Mouse (Mus musculus) right cerebral cortex, adult 2 months (tissue): Measurements from ENCODE around the gene Sertad3.
"Not testable (repeated sequence)": the region's sequence is repeated elsewhere in the genome, so short reads cannot be mapped to it uniquely, and the experiment has no call there.

Source experiments
- DNase-seq, 2 experiments: peaks; one replicate each; pipeline ENCODE4 v3.0.0; 2021 to 2022; ENCODE audit warnings: low spot score in 2 of 2

Gene Sertad3

DNA sequence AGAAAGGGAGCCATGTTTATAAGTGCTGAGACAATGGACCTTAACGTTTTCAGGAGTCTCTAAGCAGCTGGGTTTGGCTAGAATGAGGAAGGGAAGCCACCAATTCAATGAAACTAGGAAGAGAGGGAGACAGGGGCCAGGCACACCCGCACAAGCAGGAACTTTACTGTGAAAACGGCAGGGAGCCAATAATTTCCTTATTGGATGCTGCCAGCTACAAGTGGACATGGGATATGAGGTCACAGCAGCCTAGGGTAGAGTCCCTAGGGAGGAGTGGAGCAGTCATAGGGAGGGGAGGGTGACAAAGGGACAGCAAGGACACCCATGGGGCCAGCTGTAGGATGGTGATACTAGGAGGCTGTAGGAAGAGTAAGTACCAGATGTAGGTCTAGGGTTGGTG, 19.5 kb downstream of the Sertad3 start:
- DNase-seq: no peak

DNA sequence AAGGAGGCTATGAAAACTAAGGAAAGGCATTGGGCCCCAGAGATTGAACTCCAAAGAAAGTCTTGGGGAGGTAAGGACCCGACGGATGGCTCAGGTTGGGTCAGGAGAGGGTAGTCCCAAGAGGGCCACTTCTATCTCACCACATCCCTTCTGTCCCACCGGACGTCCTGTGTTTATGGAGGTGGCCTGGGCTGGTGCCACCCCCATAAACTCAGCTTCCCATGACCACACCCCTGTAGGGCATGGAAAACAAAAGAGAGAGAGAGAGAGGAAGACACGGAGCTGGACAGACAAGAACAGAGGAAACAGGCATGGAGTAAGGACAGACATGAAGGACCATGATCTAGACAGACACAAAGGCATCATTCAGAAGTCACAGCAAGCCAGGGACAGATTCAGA, 19.9 kb downstream of the Sertad3 start:
- DNase-seq: no peak

DNA sequence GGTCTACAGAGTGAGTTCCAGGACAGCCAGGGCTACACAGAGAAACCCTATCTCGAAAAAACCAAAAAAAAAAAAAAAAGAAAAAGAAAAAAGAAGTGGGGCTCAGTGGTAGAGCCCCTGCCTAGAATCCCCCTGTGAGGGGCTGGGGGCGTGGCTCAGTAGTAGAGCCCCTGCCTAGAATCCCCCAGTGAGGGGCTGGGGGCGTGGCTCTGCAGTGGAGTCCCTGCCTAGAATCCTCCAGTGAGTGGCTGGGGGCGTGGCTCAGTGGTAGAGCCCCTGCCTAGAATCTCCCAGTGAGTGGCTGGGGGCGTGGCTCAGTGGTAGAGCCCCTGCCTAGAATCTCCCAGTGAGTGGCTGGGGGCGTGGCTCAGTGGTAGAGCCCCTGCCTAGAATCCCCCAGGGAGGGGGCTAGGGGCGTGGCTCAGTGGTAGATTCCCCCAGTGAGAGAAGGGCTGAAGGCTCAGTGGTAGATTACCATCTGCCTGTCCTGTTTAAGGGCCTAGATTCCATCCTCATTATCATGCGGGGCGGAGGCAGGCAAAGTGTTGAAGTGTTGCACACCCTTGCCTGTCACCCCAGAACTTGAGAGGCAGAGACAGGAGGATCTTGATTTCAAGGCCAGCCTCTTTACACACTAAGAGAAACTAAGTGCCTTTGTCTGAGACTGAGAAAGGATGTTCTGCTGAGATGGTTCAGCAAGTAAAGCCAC, 21.2 kb downstream of the Sertad3 start:
- DNase-seq: not testable (repeated sequence)

DNA sequence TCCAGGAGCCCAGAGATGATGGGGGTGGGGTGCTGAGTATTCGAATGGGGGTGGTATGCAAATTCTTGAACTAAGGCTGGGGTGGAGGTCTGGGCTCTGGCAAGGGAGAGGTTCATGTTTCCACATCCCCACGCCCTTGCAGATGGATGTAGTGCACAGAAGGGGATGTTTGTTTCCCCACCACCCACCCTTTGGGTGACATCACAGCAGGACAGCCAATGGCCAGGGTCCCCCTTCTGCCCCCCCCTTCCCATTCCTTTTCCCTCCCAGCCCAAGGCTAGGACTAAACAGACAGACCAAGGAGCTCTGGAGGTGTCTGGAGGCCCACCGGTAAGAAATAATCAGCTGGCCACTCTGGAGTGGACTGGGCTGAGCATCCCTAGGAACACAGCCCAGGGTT, 25.5 kb downstream of the Sertad3 start, which contains the start of gene Prx:
Prx (plus strand) TSS at position 289 of the 400 bp plus-strand sequence.
- no peak for DNase-seq

DNA sequence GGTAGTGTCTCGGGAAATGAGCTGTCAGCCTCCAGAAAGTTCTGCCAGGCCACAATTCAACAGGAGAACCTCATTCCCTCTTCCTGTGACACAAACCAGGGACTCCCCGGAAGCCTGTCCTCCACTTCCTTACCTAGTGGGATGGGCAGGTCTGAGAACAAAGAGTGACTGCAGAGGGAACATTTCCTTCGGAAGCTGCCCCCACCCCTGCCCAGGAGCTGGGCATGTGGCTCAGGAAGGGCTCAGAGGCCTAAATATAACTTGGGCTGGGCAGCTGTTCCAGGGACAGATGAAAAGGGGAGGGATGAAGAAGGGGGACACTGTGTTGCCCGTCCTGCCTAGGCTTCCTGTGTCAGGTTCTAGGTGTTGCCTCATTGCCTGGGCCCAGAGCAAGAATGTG, 28.1 kb downstream of the Sertad3 start:
- DNase-seq: no peak

DNA sequence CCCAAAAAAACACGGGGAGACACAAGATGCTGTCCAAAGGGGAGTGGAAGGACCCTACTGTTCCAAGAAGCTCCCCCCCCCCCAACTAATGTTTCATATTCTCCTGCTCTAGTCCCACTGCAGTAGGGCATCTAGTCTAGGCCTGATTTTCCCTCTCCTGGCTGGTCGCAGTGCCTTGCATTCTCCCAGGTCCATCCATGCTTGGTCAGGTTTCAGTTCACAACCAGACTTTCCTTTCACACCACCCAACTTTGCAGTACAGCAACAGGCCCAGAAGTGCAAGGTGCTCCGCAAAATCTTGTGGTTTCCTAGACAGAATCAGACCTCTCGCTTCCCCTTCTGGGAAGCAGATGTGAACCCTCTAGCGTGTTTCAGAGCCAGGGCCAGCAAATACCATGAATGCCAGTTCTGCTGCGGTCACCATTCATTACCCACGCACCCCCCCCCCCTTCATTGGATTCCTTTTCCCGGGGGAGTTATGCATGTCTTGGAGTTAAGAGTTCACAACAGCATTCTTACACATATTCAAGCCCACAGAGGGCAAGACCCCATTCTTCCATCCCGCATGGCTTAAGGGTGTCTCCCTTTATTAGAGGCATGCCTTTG, 33.3 kb downstream of the Sertad3 start:
- no peak for DNase-seq

DNA sequence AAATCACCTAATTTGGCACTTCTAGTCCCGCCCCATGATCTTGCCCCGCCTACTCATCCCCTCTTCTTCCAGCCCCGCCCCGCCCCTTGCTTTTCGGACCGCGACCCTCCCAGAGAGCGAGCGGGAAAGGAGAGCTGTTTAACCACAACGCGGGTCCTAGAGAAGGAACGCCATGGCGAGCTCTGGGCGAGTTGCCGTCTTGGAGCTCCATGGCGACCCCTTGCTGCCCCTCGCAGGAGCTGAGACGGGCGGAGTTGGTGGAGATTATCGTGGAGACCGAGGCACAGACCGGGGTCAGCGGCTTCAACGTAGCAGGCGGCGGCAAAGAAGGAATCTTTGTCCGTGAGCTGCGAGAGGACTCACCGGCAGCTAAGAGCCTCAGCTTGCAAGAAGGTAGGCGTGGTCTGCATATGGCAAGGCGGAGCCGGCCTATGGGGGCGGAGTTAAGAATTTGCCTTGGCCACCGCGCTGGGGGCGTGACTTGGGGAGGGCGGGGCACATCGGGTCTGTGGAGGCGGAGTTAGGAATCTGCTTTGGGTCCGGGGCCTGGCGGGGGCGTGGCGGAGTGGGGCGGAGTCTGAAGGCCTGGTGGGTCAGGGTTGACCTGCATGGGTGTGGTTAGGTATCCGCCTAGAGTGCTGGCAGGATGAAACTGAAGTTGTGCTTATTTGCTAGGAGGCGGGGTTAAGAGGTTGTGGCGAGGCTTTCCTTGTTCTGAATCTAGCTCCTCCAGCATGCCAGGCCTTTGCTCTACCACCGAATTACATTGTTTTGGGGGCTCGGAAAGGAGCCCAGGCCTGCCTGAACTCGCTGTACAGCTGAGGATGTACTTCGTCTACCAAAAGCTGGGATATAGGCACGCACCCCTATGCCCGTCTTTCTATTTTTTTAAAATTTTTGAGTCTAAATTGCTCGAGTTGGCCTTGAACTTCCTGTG, 34.4 kb downstream of the Sertad3 start:
- peak; percentile 89 to 91 for DNase-seq

DNA sequence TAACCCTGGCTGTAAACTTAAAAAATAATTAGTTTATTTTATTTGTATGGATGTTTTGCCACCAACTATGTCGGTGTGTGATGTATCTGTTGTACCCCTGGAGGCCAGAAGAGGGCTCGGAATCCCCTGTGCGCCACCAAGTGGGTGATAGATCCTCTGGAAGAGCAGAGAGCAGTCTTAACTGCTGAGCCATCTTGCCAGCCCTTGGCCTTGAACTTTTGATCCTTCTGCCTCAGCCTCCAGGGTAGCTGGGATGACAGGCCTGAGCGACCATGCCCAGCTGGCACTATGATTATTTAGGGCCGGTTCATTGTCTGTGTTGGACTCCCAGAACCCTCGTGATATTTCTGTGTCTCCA, 35.1 kb downstream of the Sertad3 start:
- DNase-seq: peak; percentile 57 to 59

DNA sequence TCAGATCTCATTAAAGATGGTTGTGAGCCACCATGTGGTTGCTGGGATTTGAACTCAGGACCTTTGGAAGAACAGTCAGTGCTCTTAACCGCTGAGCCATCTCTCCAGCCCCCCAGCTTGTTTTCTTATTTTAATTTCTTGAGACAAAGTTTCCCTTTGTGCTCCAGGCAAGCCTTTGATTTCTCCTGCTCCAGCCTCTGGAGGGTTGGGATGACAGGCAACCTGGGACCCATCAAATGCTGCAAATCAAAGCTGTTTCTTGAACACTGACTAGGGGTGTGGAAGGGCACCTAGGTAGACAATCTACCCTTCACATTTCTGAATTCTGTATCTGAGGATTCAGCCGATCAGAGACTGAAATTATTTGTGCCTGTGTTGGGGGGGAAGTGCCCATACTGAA, 37.2 kb downstream of the Sertad3 start:
- no peak for DNase-seq

DNA sequence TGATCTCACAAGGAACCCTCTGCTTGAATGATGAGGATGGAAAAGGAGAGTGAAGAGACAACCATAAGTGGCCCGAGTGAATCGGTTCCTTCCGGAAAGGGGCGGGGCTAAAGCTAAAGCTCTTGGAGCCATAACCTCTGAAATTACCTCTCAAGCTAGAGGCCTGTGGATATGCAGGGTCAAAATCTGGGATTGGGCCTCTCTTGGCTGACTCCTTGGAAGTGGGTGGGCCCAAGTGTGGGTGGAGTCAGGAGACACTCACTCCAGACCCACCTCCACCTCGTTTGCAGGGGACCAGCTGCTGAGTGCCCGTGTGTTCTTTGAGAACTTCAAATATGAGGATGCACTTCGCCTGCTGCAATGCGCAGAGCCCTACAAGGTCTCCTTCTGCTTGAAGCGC, 41.4 kb downstream of the Sertad3 start:
- DNase-seq: no peak

DNA sequence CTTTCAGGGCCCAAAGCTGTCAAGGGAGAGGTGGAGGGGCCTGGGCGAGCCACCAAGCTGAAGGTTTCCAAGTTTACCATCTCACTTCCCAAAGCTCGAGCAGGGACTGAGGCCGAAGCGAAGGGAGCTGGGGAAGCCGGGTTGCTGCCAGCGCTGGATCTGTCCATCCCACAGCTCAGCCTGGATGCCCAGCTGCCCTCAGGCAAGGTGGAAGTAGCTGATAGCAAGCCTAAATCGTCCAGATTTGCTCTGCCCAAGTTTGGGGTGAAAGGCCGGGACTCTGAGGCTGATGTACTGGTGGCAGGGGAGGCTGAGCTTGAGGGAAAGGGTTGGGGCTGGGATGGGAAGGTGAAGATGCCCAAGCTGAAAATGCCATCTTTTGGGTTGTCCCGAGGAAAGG, 44.7 kb downstream of the Sertad3 start:
- no peak for DNase-seq

DNA sequence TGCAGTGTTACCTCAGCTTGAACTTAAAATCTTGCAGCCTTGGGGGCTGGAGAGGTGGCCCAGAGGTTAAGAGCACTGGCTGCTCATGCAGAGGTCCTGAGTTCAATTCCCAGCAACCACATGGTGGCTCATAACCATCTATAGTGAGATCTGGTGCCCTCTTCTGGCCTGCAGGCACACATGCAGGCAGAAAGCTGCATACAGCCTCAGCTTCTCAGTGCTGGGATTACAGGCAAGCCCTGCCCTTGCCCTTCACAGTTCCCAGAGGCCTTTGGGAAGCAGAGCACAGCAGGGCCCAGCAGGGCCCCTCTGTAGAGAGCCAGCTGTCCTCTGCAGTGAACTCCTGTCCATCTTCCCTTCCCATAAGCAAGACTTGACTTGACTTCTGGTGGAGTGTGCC, 46.5 kb downstream of the Sertad3 start:
- DNase-seq: no peak

DNA sequence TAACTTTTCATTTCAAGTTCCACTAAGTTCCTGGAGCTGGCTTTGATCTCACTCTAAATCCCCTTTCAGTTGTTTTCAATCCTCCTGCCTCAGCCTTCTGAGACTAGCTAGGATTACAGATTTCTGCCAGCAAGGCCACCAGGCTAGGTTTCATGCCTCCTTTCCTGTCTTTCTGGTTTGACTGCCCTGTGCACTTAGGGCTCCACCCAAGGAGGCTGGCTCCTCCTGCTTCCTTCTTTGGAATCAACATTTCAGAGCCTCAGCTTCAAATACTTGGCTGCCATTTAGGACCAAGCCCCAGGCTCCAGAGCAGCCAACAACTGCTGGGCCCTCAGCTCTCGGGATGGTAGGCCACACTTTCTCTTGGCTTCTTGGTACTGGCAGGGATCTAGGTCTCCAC, 47.0 kb downstream of the Sertad3 start:
- DNase-seq: no peak

DNA sequence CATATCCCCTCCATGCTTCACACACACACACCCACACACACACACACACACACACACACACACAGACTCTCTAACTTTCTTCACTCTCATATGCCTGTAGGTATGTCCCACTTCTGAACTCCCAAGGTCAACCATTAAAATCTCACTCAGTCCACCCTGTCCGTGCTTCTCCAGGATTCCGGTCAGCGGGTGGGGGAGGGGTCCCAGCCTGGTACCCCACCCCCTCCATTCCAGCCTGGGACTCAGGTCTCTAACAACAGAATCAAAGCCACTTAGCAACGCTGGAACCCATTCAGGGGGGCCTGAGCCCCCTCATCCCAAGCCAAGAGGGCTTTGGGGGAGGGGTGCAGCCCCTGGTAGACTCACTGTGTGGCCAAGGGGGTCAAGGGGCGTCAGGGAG, 49.4 kb downstream of the Sertad3 start, which contains the start of gene Hipk4:
Hipk4 (plus strand) TSS at position 301 of the 400 bp plus-strand sequence.
- no peak for DNase-seq

DNA sequence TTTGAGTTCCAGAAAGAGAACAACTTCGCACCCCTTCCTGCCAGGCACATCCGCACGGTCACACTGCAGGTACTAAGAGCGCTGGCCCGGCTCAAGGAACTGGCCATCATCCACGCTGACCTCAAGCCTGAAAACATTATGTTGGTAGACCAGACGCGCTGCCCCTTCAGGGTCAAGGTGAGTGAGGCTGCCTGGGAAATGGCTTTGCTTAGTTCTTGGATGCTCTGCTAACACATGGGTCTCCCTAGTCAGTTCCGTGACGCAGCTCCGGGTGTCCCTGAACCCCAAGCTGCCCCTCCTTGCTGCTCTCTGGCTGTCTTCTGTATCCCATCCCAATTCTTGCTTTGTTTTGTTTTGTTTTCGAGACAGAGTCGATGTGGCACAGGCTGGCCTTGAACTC, 50.2 kb downstream of the Sertad3 start:
- DNase-seq: no peak

DNA sequence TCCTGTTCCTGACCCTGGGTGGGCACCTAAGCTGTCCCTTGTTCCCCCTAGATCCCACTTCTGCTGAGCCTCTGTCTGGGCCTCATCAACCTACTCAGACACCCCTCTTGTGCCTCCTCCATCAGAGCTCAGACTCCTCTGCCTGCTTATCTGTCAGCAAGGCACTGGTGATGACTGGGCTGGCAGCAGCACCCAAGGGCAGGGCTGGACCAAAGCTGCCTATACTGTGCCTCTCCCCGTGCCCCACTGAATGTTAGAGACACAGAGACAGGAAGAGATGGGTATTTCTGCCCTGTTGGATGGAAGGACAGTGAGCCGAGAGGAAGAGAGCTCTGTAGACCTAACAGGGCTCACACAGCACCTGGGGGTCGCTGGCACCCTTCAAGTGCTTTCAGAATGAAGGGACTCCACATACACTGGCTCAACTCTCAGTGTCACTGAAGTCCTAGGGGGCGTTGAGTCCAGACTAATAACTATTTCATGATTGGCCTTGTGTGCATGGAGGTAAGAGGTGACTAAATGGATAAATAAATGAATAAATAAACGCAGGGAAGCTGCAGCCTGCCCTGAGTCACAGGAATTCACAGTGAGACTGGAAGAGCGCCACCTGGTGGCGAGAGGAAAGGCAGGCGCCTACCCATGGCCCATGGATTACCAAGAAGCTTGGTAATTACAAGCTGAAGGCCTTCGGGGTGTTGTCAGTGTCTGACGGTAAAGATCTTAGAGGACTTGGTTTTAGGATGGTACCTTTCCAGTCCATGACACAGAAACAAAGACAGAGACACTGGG, 52.7 kb downstream of the Sertad3 start:
- DNase-seq: peak; percentile 80 to 85
